Mouse (Mus musculus) heart, postnatal 36 days (tissue): Measurements from ENCODE around the gene Ank2. TPM values are rescaled to one million over a fixed set of nuclear protein-coding genes. Genes with fewer than 3 reads are reported as not detected.

Experiments
- DNase-seq, 2 experiments: peaks; one replicate each; pipeline ENCODE4 v3.0.0; 2021 to 2022
- intact Hi-C: fragments of 180-260 bp; cut with DNase I; formaldehyde crosslinking; loops from one replicate; pipeline ENCODE4 v1.15.1; 2025
- total RNA-seq, 2 experiments: library from RNA; stranded (reverse); gene quantifications; 2 replicates each; pipeline ENCODE4 v1.2.3; 2021

Gene Ank2
- total RNA-seq, 2 experiments from 2014 or later = 334 to 351 TPM

DNA sequence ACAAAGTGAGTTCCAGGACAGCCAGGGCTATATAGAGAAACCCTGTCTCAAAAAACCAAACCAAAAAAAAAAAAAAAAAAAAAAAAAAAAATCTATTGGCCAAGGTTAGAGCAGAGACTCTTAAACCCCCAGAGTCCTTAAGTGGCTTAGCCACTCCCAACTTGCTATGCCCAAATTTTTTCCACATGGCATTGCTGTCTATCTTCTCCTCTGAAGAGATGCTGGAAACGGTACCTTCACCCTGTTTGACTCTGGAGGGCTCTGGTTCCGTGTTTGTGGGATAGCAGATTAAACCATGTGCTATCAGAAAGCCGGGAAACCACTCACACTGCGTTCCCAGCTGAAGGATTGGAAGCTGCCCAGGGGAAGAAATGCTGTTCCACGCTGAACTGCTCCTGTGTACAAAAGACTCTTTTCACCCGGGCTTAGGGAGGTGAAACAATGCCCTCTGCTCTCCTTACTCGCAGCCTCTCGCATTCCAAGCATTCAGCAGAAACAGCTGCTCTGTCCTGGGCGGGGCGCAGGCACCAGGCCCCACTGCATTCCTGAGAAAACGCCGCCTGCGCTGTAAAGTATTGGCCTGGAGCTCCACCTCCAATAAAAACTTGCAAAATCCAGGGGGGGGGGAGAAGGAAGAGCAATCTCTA lies 241.7 kb downstream of the Ank2 start:
- peak; percentile 37 to 59 for DNase-seq
- intact Hi-C loops = no loop called here

DNA sequence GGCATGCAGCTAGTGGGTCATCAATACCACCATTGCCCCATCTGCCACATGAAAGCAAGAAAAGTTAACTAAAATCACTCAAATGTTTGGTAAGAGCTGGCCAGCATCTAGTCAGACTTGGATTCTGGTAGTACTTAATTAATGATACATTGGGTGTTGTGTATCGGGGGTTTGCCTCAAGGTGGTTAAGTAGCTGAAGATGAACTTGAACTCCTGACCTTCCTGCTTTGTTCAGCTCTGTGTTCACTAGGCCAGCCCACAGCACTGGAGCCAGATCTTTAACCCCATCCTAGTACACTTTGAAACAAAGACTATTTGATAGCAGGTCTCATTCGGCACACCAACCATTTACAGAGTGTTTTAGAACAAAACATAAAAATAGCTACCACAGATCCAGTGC lies 242.5 kb downstream of the Ank2 start:
- no peak for DNase-seq
- intact Hi-C loops = no loop called here

DNA sequence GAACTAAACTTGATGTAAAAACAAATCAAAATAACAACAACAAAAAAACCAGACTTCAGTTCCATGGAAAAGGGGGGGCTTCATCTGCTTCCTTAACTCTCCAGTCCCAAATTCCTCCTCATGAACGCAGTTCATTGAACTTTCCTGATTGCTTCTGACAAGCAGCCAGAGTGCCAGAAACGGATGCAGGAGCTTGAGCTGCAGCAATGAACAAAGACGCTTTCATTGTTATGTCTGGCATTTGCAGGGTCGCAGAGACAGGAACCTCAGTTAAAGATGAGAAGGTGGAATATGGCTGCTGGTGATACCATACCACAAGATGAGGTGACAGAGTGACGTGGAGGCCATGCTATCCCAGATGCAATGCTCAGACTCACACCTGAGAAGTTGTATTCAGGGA lies 248.2 kb downstream of the Ank2 start:
- intact Hi-C loops = no loop called here
- DNase-seq = no peak

DNA sequence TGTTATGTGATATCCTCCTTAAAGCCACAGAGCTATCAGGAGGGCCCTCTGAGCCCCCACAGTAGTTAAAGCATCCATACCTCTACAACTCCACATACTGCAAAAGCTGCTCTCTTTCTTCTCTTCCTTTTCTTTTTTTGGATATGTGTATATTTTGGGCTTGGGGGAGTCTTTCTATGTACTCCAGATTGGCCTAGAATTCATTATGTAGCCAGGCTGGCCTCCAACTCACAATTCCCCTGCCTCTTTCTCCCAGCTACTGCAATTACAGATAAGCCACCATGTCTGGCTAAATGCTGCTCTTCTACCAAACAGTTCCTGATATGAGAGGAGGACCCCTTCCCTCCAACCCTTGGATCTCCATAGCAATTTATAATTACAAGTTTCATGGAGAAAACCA lies 250.5 kb downstream of the Ank2 start:
- DNase-seq = no peak
- intact Hi-C loops = no loop called here

DNA sequence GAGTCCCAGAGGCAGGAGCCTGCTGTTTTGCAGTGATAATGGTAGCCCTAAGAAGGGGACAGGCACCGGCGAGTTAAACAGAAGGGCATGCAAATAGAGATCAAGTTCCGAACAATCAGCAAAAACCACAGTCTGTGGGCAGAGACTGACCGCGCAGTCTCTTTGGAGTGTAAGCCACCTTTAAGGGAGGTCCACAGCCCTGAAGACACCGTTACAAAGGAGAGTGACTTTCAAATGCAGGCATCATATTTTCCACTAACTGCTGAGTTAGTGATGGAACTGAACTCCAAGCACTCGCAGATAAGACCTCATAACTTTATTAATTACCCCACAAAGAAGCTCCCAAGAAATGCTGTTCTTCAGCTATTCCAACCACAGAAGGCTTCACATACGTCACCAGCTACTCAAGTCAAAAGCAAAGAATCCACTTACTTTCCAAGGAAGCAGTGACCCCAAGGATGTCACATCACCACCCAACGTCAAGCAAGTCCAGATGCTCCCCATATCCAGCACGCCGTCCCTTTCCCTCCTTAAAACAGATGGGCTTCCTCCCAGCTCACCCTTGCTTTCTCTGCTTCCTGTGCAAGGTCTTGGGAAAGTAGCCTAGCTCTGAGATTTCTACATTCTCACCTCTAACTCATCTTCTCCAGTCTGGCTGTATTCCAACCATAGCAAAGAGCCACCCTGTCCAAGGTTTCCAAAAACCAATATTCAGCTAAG lies 252.0 kb downstream of the Ank2 start:
- intact Hi-C loops = no loop called here
- DNase-seq = no peak

DNA sequence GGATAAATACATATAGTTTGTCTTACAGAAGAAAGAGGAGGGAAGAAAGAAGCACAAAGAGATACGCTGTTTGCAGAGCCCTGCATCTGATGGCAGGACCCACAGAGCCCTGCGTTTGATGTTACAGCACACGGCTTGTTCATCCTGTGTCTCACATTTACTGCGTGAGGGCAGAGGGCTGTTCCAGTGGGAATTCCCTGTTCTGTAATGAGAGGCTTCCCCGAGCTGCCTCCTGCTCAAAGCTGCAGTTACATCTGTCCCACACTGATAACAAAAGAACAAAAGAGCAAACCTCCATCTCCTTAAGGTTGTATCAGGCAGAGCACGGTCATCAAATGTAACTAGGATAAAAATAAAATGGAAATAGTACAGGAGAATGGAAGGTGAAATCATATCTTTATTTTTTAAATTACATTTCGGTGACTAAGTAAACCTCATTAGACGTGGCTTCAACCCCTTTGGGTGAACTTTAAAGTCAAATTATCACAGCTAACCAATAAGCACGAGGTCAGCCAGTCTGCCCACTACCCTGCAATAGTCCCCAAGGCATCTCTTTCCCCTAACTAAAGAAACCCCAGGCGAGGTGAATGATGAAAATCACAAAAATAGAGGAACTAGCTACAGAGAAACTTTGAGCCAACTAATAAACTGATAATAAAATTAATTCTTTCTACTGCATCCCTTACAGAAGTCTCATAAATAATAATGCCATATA lies 255.1 kb downstream of the Ank2 start:
- DNase-seq = no peak
- intact Hi-C loops = no loop called here

DNA sequence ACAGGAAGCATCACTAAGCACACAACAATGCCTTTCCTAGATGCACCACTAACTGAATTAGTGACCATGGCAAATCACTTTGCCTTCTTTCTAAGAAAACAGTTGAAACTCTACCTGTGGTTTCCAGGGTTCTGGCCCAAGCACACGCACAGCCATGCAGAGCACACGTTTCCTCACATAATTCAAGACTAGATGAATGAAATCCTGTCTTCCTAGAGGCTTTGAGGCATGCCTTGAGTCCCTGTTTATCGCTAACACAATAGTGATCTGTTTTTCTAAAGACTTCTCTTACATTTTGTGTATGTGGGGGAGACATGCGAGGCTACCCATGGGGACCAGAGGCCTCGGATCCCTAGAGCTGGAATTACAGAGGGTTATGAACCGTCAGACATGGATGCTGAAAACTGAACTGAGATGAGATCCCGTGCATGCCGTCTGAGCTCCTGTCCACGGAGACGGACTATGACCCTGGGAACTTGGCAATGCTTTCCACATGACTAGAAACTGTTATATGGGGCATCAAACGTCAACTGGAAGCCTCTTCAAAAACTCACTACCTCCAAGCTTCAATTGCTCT lies 256.8 kb downstream of the Ank2 start:
- DNase-seq = no peak

DNA sequence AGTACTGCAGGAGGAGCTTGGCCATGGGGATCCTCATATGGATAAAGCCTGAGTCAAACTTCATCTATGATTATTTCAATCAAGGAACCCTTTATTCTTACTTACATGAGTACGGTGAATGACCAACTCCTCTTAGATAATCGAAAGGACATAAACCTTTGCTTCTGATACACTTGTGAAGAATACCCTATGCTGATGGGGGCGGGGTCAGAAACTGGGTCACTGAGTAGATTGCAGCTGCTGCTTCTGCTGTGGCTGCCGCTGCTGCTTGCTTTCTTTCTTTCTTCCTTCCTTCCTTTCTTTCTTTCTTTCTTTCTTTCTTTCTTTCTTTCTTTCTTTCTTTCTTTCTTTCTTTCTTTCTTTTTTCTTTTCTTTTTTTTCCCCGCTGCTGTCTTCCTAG lies 263.9 kb downstream of the Ank2 start:
- intact Hi-C loops = no loop called here
- DNase-seq = no peak

More for the DNA sequence above, 256.8 kb downstream of the Ank2 start:
- intact Hi-C loops = no loop called here

DNA sequence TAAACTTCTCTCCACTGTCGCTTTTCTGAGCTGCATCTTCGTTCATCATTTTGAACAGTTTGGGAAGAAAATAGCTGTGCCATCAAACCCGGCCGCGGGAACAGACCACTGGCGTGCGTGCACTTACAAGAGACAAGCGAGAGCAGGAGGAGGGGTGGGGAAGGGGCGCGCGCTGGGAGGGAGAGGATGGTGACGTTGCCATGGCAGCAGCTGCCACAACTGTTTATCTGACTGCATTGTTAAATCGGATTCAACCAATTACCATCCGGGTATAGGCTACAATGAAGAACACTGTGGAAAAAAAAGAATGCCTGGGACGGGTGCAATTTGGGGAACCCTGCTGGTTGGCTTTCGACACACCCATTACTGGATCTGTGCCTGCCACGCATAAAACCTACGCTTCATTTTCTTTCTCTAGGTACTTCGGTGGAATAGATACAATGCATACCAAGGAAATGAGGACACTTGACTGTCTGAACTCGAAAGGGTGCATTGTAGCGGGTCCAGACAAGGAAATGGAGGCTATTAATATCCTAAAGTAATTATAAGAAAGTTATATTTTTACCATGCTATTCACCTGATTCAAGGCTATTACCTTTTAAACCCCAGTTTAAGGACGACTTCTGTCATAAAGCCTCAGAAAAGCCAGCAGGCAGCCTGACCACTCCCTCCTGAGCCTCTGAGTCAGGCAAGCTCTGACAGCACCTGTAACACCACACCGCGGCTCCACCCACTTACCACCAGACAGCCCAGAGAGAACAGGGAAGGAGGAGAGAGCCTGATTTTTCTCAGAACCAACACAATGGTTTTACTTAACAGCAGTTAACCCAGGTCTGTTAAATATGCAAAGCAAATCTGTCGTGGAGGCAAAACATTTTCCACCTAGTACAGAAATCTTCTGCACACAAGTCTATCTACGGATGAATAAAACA lies 273.1 kb downstream of the Ank2 start:
- DNase-seq = no peak

DNA sequence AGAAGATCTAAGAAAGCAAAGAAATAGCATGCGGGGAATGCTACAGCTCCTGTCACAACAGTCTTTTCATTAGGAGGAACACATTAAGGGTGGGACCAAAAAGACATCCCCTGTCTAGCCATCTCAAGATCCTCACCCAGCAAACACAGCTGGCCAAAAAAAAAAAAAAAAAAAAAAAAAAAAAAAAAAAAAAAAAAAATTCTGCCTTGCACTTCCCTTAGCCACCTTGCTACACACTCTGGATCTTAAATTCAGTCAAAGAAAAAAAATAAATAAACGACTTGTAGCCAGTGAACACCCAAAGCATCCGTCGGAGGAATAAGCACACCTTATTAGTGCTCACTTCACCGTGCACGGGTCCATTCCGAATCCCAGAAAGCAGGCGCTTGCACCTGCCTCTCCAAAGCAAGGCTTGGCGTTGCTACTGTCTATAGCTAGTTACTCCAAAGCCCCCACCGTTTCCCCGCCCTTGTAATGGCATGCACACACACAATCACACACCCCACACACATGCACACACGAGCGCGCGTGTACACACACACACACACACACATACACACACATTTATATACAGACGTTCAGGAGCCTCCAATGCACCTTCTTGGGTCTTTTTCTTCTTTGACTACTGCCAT lies 273.9 kb downstream of the Ank2 start:
- intact Hi-C loops = no loop called here
- DNase-seq = no peak

More for the DNA sequence above, 273.1 kb downstream of the Ank2 start:
- intact Hi-C loops = no loop called here

DNA sequence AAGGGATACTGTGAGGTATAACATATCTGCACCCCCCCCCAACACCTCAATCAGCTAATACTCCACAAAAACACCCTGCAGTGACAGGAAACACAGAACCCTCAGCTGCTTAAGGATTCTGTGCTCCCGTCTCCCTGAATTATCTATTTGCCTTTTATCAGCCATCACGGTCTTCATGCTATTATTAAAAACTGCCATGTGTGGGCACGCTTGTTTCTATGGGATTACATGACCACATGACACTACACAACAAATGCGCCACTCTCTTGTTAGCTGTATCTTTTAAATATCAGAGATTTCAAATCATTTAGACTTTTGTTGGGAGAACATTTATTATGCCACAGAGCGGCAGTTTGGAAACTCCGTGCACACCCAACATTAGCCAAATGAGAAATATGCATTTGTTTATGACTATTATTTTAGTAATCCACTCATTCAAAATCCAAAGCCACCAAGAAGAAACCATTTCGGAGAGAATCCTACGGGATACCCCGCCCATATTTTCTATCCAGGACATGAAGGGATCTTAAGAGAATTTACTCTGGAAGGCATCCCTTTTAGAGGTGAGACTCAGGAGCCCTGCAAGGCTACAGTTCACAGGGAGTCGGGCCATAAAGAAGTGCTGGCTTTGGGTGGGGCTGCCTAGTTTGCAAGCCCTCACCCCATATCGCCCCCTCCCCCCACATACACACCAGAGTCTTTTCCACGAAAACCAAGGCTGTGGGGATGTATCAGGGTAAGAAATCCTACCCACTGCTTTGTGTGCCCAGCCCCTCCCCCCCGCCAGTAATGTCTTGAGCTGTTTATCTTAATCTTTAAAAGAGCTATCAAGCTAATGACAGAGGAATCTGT lies 274.6 kb downstream of the Ank2 start:
- intact Hi-C loops = no loop called here
- no peak for DNase-seq

DNA sequence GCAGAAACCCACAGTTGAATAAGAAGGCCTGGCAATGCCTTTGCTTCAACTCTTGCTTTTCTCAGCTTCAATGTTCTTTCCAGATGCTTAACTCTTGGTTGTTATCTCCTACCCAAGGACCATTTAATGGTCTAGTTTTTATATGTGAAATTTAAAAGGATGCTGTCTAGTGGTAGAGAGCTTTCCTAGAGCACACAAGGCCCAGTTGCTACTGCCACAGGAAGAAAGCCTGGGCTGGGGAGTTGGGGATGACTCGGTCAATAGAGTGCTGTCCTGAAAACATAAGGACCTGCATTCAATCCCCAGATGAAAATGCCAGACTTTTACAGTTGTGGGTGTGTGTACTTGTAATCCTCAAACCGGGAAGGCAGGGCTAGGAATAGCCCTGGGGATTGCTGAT lies 277.1 kb downstream of the Ank2 start:
- intact Hi-C loops = no loop called here
- no peak for DNase-seq

DNA sequence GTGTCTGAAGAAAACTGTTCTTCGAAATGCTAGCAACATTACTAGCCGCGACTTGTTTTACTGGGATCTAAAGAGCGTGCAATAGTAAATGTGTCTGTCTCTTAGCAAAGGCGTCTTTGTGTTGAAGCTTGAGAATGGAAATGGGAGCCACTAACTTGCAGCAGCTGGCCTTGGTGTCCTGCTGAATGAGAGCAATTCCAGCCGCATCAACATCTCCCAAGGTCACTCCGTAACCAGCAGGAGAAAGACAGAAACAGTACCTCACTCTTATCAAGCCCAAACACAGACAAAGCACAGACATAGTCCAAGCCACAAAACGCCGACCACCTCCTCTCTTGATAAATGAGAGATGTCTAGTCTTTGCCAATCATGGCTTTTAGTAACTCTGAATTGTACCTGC lies 278.3 kb downstream of the Ank2 start:
- intact Hi-C loops = no loop called here

DNA sequence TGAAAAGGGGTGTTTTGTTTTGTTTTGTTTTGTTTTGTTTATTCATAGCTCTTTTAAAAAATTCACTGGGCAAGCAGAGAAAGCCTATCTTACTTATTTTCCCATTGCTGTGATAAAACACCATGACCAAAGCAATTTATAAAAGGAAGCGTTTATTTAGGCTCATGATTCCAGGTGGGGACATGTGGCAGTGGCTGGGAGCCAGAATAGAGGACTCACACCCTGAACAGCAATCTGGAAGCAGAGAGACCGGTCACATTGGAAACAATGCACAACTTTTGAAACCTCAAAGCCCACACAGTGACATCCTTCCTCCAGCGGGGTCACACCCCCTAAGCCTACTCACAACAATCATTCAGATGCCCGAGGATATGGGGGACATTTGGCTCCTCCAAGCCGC lies 285.6 kb downstream of the Ank2 start:
- no peak for DNase-seq
- intact Hi-C loops = no loop called here

More for the DNA sequence above, 278.3 kb downstream of the Ank2 start:
- DNase-seq = no peak

DNA sequence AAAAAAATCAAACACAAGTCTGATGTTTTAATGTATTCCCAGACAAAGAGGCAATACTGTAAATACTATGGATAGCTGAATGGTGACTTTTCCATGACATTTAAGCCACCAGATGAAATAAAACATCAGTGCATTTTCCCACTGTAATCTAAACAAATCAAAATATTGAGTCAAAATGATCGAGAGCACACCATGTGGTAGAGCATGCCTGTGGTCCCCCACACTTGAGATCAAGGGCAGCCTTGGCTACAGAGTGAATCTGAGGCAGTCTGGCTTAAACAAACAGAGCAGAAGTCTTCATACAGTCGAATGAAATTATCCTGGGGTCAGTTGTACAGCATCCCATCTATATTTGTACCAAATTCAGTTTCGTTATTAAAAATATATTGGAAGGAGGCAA lies 288.0 kb downstream of the Ank2 start:
- intact Hi-C loops = no loop called here

DNA sequence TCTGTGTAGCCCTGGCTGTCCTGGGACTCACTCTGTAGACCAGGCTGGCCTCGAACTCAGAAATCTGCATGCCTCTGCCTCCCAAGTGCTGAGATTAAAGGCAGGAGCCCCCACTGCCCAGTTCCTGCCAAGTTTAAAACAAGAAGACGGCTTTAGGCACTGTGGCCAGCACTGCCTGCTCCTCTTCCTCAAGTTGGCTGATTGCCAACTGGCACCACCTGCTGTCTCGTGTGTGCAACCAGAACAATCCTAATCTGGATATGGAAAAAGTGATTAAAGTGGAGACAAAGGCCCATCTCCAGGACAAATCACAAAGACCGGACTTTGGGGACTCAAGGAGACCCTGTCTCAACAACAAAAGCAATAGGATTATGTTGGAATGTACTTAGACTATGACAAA lies 288.6 kb downstream of the Ank2 start:
- DNase-seq = no peak

More for the DNA sequence above, 288.0 kb downstream of the Ank2 start:
- no peak for DNase-seq

DNA sequence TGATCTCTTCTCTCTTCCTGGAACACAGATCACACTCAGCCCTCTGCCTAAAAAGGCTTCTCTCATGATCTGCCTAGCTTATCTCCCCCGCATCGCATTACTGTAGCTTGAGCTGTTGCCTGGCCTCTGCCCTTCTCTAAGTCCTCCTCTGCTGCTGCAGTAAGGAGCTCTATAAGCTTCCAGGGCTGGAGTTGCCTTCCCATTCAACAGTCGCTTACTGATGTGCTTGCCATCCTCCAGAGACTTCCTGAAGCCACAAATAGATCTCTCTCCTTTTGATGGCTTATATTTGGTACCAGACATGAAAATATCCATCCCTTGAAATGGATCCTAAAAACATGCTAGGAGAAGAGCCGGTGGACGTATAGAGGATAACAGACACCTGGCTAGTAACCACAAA lies 290.3 kb downstream of the Ank2 start:
- intact Hi-C loops = no loop called here
- no peak for DNase-seq

More for the DNA sequence above, 288.6 kb downstream of the Ank2 start:
- intact Hi-C loops = no loop called here

DNA sequence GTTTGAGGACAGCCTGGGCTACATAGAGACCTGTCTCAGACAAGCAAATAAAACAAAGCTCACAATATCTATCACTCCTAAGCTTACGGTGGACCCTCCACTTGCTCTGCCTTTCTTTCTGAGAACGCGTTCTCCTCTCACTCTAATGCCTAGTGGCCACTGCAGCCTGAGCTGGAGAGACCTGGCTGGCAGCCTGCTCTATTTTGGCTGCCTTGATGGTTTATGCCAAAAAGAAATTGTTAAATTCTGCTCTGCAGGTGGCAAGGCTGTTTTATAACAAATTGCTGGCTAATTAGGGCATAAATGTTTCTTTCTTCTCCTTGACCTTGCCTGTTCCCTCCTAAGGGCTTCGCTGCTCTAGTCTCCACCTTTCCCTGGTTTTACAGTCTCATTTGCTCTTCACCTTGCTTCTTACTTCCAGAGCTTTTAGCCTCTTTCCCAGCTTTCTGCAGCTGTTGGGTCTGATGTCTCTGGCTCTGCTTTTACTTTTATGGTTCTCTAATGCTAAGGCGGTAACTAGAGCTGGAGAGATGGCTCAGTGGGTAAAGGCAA lies 293.2 kb downstream of the Ank2 start:
- no peak for DNase-seq
- intact Hi-C loops = no loop called here
